Mouse (Mus musculus) heart, adult 2 months (tissue): ENCODE data around the gene Speer4e.
"Not testable (repeated sequence)": the region's sequence is repeated elsewhere in the genome, so short reads cannot be mapped to it uniquely, and the experiment has no call there.

ENCODE experiments used
- CTCF ChIP-seq: fragments of 200-600 bp; IDR thresholded peaks from 2 replicates; pipeline ENCODE4 v1.8.1; 2022; ENCODE audit warnings: antibody characterized with exemption, mild to moderate bottlenecking, moderate library complexity
- EP300 ChIP-seq: fragments of 200-500 bp; IDR thresholded peaks from 2 replicates; pipeline ENCODE4 v1.6.1; 2011; ENCODE audit warnings: low read depth, low read length, control low read depth; ENCODE audit not compliant: insufficient read depth
- POLR2A ChIP-seq: fragments of 200-500 bp; IDR thresholded peaks from 2 replicates; pipeline ENCODE4 v1.6.1; 2011; ENCODE audit warnings: mild to moderate bottlenecking, low read depth, low read length, control low read depth; ENCODE audit not compliant: insufficient read depth

GRCm38 (mm10) chr5:14945524-14945923 is 7.3 kb upstream of the Speer4e start:
- not testable (repeated sequence) for TF ChIP-seq CTCF, POLR2A, EP300
